Mouse (Mus musculus) liver, adult 2 months (tissue): ENCODE results near the gene Slc39a11.

Source experiments
- CTCF ChIP-seq: fragments of 200-500 bp; IDR thresholded peaks from 2 replicates; pipeline ENCODE4 v1.5.1; 2011; ENCODE audit warnings: low read depth, low read length, control low read depth
- POLR2A ChIP-seq: fragments of 200-500 bp; IDR thresholded peaks from 2 replicates; pipeline ENCODE4 v1.6.1; 2011; ENCODE audit warnings: low read length, control low read depth; ENCODE audit not compliant: insufficient read depth; ENCODE audit errors: extremely low read depth

DNA sequence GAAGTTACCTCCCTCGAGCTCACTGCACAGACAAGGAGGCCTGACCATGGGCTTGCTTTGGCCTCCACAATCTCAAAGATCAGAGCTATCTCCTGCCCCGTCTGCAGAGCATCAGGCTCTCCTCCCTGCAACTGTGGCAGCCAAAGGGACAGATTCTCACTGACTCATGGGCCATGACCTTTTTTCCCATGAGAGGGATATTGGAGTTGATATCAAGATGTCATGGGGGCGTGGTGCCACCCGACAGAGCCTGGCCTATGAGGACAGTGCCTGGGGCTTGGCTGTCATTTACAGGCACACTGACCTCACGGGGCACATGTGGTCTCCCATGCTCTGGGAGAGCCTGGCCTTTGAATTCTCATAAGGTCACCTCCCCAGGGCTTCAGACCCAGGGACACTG is 346.7 kb downstream of the Slc39a11 start:
- no peak for TF ChIP-seq CTCF
- TF ChIP-seq POLR2A, result no peak
